Mouse (Mus musculus) bone marrow, adult 2 months (tissue): ENCODE results near the gene Ankrd24. TPM values are rescaled to one million over a fixed set of nuclear protein-coding genes. Genes with fewer than 3 reads are reported as not detected.
"Not testable (repeated sequence)": the region's sequence is repeated elsewhere in the genome, so short reads cannot be mapped to it uniquely, and the experiment has no call there.

Experiments used
- H3K27ac ChIP-seq: fragments of 200-500 bp; 2 replicates; pipeline ENCODE4 v1.5.1; 2012; ENCODE audit warnings: low read depth, mild to moderate bottlenecking, control low read depth, inconsistent platforms, low read length; ENCODE audit not compliant: control insufficient read depth, poor library complexity, insufficient read depth
- H3K4me1 ChIP-seq: fragments of 200-500 bp; 2 replicates; pipeline ENCODE4 v1.6.1; 2011; ENCODE audit warnings: low read length; ENCODE audit not compliant: control insufficient read depth, insufficient read depth
- H3K4me3 ChIP-seq: fragments of 200-500 bp; replicated peaks from 2 replicates; pipeline ENCODE3; 2011; ENCODE audit warnings: mild to moderate bottlenecking, low read depth, low read length, control low read depth; ENCODE audit not compliant: control insufficient read depth
- CTCF ChIP-seq: fragments of 200-500 bp; IDR thresholded peaks from 2 replicates; pipeline ENCODE4 v1.5.1; 2011; ENCODE audit warnings: low read length, control low read depth; ENCODE audit not compliant: control insufficient read depth, insufficient read depth
- POLR2A ChIP-seq: fragments of 200-500 bp; IDR thresholded peaks from 2 replicates; pipeline ENCODE4 v1.6.1; 2011; ENCODE audit warnings: low read depth, mild to moderate bottlenecking, control low read depth, low read length, borderline replicate concordance; ENCODE audit not compliant: control insufficient read depth
- WGBS: fragments of 180-500 bp; shearing (Covaris S2); methylation state at CpG from one replicate; pipeline ENCODE4 v1.1.7; 2018; 5-methylcytosine and 5-hydroxymethylcytosine counted together
- polyA plus RNA-seq: library from polyadenylated mRNA; stranded (reverse); fragments of >200 nt; gene quantifications from 2 replicates; pipeline ENCODE4 v1.2.4, GENCODE M21; 2011; ENCODE audit warnings: low replicate concordance; ENCODE audit not compliant: missing spikeins, insufficient read depth, insufficient read length

Gene Ankrd24
- polyA plus RNA-seq, 1 experiment = 11.1 TPM

GRCm38 (mm10) chr10:81636338-81636737, 8.0 kb downstream of the Ankrd24 start:
- no peak overlapping the region for H3K4me3 ChIP-seq
- H3K27ac ChIP-seq = no peak overlapping the region
- 35% methylated on average over 8 of the region's 8 CpGs for WGBS
- TF ChIP-seq POLR2A (no peak), CTCF (no peak)
- H3K4me1 ChIP-seq = peaks cover 3% of the 10 kb centered on the region

- no peak for TF ChIP-seq POLR2A
- TF ChIP-seq CTCF = no peak
- Histone ChIP-seq H3K4me1 (peaks cover 4% of the 10 kb centered on the region), H3K27ac (no peak overlapping the region), H3K4me3 (no peak overlapping the region)
- WGBS = 76% methylated on average over 6 of the region's 6 CpGs
Measured at GRCm38 (mm10) chr10:81638101-81638500, 9.8 kb downstream of the Ankrd24 start.

GRCm38 (mm10) chr10:81640825-81641224, 12.5 kb downstream of the Ankrd24 start:
- not testable (repeated sequence) for H3K4me3 ChIP-seq, H3K27ac ChIP-seq, H3K4me1 ChIP-seq
- 77% methylated on average over 4 of the region's 4 CpGs for WGBS

- WGBS = 83% methylated on average over 2 of the region's 2 CpGs
- Histone ChIP-seq H3K4me3 (no peak overlapping the region), H3K4me1 (peaks cover 1% of the 10 kb centered on the region; the same call in 1 of the 2 replicates), H3K27ac (no peak overlapping the region)
- no peak for TF ChIP-seq POLR2A
- TF ChIP-seq CTCF = no peak
Measured at GRCm38 (mm10) chr10:81641566-81641965, 13.2 kb downstream of the Ankrd24 start.

GRCm38 (mm10) chr10:81641978-81642647, 13.8 kb downstream of the Ankrd24 start:
- Histone ChIP-seq H3K27ac (no peak overlapping the region), H3K4me1 (peaks cover 1% of the 10 kb centered on the region; the same call in 1 of the 2 replicates), H3K4me3 (no peak overlapping the region)
- TF ChIP-seq POLR2A (no peak), CTCF (no peak)
- WGBS = 81% methylated on average over 8 of the region's 8 CpGs

- Histone ChIP-seq H3K27ac (peak overlapping the region; percentile 92), H3K4me1 (peaks cover 1% of the 10 kb centered on the region; the same call in 1 of the 2 replicates), H3K4me3 (peak overlapping the region; percentile 76)
- TF ChIP-seq POLR2A (no peak), CTCF (no peak)
- WGBS = 19% methylated on average over 24 of the region's 24 CpGs
Measured at GRCm38 (mm10) chr10:81642648-81643448, 14.5 kb downstream of the Ankrd24 start.

- H3K27ac ChIP-seq = peak overlapping the region; percentile 92
- WGBS = under 1% methylated on average over 75 of the region's 75 CpGs
- H3K4me1 ChIP-seq = peaks cover 1% of the 10 kb centered on the region; the same call in 1 of the 2 replicates
- peak; percentile 16; the same call in 1 of the 2 replicates for TF ChIP-seq CTCF
- TF ChIP-seq POLR2A = peak; percentile 83; the same call in 1 of the 2 replicates
- peak overlapping the region; percentile 76 for H3K4me3 ChIP-seq
Measured at GRCm38 (mm10) chr10:81643449-81644055, 15.2 kb downstream of the Ankrd24 start.

- H3K27ac ChIP-seq = no peak overlapping the region
- TF ChIP-seq CTCF = no peak
- no peak for TF ChIP-seq POLR2A
- WGBS = 53% methylated on average over 2 of the region's 2 CpGs
- H3K4me1 ChIP-seq = peaks cover 3% of the 10 kb centered on the region; the same call in 1 of the 2 replicates
- H3K4me3 ChIP-seq = peak overlapping the region; percentile 76
Measured at GRCm38 (mm10) chr10:81644162-81644561, 15.8 kb downstream of the Ankrd24 start.
